Mouse (Mus musculus): ENCODE results near the gene Akr1c12. TPM values are rescaled to one million over a fixed set of nuclear protein-coding genes. Genes with fewer than 3 reads are reported as not detected.
A peak's percentile ranks its signal among the peaks of the same experiment; 100 is the strongest.
"Not testable (repeated sequence)": the region's sequence is repeated elsewhere in the genome, so short reads cannot be mapped to it uniquely, and the experiment has no call there.

The Akr1c12 gene
- polyA plus RNA-seq, 1 experiment: 0.10 TPM

DNA sequence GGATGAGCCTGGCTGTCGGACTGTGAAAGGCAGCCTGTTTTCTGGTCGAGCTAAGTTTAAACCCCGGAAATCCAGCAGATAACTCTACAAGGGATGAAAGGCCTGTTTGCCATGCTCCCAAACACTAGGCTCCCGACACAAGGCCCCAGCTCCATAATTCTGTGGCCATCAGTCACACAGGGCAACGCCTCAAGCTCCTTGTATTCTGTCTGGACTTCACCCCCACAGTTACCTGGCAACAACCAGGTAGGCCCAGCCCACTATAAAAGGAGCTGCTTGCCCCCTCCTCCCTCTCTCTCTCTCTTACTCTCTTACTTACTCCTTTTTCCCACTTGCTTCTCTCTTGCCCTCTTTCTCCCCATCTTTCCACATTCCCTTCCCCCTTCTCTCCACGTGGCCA is 21.9 kb downstream of the Akr1c12 start:
- DNase-seq (ENCODE audit: low read depth): no peak
- TF ChIP-seq CTCF (IDR thresholded peaks at IDR 0.05; ENCODE audit: borderline replicate concordance, extremely low read depth, insufficient read depth, insufficient read length) (no peak), POLR2A (IDR thresholded peaks at IDR 0.05; ENCODE audit: borderline replicate concordance, extremely low read depth, insufficient read depth, insufficient read length, poor library complexity, severe bottlenecking) (no peak)

DNA sequence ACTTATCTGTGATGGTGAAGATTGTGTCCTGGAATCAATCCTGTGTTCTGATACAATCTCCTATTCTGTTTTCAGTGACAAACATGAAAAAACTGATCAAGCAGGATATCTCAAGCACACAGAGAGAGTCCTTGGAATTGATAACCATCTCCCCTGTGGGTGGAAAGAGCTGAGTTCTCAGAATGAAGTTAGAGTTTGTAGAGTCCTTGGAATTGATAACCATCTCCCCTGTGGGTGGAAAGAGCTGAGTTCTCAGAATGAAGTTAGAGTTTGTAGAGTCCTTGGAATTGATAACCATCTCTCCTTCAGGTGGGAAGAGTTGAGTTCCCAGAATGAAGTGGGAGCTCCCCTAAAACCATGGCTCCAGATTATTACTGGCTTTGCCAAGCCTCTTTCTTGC is 22.3 kb downstream of the Akr1c12 start:
- not testable (repeated sequence) for DNase-seq (ENCODE audit: low read depth)

DNA sequence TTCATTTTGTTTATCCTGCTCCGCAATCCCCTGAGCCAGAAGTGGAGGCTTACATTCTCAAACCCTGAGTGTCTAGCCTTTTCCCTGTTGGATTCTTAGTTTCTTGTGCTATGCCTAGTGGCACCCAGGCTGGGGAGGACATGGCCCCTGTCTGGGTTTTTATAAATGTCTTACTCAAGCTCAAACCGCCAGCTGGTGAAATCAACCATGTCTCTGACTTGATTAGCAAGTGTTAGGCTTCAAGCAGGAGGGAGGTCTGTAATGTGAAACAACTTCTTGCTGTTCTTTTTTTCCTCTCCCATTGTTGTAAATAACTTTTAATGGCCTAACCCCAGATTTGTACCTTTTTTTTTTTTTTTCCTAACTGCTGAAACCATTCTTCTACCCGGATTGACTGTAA is 29.9 kb downstream of the Akr1c12 start:
- no peak for TF ChIP-seq POLR2A (IDR thresholded peaks at IDR 0.05; ENCODE audit: borderline replicate concordance, extremely low read depth, insufficient read depth, insufficient read length, poor library complexity, severe bottlenecking)
- no peak for TF ChIP-seq CTCF (IDR thresholded peaks at IDR 0.05; ENCODE audit: borderline replicate concordance, extremely low read depth, insufficient read depth, insufficient read length)

DNA sequence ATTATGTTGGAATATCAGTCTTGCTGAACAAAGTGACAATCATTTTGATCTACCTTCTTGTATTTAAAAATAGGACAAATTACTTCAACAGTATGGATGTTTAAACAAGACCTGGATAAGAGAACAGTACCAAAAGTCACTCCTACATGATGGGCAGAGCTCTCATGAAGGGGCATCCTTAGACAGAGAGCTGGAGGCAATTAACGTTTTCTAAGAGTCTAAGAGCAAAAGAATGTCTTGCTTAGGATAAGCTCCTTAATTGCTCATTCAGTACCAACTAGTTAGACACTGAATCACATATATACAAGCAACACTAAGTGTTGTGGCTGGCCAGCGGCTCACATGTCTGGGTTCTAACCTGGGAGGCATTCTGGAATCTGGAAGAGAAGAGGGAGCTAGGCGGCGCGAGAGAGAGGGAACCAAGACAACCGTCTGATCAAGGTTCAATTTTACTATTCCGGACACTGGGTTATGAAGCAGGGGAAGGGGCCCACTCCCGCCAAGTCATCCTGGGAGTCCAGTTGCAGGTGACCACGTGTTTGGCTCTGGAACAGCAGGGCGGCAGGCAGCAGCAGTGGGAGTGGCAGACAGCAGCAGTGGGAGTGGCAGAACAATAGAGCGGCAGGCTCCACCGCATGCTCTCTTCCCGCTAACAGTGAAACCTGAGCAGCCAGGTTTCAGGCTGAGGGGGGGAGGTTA is 34.2 kb downstream of the Akr1c12 start:
- DNase-seq (ENCODE audit: low read depth): peak; percentile 77
- TF ChIP-seq CTCF (IDR thresholded peaks at IDR 0.05; ENCODE audit: borderline replicate concordance, extremely low read depth, insufficient read depth, insufficient read length): no peak
- TF ChIP-seq POLR2A (IDR thresholded peaks at IDR 0.05; ENCODE audit: borderline replicate concordance, extremely low read depth, insufficient read depth, insufficient read length, poor library complexity, severe bottlenecking): no peak

More for the DNA sequence above, 29.9 kb downstream of the Akr1c12 start:
- DNase-seq (ENCODE audit: low read depth): no peak

DNA sequence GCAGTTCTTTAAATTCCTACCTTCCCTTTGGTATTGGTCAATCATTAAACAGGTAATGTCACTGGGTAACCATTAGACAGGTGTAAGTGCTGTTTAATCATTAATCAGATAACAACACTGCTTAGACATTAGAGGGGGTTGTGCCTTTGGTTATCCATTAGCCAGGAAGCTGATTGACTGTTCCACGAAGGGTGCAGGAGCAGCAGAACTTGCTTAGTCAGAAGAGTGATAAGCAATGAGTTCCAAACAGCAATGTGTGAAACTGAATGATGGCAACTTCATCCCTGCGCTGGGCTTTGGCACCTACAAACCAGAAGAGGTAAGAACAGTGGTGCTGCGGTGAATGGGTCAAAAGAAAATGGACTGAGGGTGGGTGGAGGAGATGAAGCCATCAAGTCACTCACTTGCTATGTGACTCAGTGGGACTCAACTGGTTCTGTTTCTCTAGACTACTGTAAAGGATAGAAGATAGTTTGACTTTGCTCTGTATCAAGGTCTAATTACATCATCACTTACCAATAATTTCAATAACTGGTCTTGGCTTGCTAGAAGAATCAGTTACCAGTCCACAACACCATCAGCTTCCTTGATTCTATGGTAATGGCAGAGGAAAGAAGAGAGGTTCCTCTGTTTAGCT is 45.6 kb downstream of the Akr1c12 start:
- no peak for DNase-seq (ENCODE audit: low read depth)
- no peak for TF ChIP-seq CTCF (IDR thresholded peaks at IDR 0.05; ENCODE audit: borderline replicate concordance, extremely low read depth, insufficient read depth, insufficient read length)
- TF ChIP-seq POLR2A (IDR thresholded peaks at IDR 0.05; ENCODE audit: borderline replicate concordance, extremely low read depth, insufficient read depth, insufficient read length, poor library complexity, severe bottlenecking): no peak

DNA sequence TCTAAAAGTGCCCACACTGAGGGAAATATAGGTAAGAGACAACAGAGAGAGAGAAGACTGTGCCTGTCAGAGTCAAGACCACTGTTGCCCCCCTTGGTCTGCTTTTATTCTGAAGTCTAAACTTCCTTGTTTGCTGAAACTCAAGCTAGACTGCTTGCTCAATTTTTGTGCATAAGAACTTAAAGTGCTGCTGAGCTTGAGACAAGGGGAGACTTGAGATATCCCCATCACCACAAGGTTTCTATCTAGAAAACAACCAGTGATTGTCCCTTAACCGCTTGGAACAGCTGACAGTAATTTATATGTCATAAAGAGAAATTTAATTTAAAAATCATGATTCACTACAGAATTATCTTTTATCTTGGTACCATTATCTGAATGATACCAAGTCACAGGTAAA is 46.1 kb downstream of the Akr1c12 start:
- no peak for DNase-seq (ENCODE audit: low read depth)
- no peak for TF ChIP-seq POLR2A (IDR thresholded peaks at IDR 0.05; ENCODE audit: borderline replicate concordance, extremely low read depth, insufficient read depth, insufficient read length, poor library complexity, severe bottlenecking)
- TF ChIP-seq CTCF (IDR thresholded peaks at IDR 0.05; ENCODE audit: borderline replicate concordance, extremely low read depth, insufficient read depth, insufficient read length): no peak

DNA sequence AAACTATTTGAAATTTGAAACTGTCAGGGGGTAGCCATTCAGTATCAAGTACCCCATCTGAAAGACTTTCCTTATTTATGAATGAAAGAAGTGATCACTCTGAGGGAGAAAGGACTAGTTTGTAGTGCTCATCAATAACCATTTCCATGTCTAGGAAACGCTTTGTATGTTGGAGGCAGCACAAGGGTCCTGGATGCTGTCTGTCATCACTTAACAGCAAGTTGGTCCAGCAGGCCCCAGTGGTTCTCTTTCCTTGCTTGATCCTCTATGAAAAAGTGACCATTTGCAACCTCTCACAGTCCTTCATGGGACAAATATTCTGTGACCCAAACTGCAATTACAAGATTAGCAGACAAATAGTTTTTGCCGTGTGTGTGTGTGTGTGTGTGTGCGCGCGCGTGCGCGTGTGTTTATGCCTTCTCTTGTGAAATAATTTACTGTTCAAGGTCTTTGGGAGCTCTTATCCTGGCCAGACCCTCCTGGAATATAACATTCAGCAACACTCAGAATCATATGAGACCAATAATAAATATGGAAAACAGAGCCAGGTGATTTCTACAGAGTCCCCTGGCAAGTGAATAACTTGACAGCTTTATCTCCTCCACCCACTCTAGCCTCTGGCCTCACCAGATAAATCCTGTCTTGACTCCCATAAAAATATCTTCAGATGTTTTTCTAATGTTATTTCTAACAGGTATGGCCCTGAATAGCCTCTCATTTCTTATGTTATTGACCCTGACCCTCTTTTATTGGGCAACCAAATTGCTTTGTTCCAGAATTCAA is 48.2 kb downstream of the Akr1c12 start:
- DNase-seq (ENCODE audit: low read depth): no peak
- TF ChIP-seq POLR2A (IDR thresholded peaks at IDR 0.05; ENCODE audit: borderline replicate concordance, extremely low read depth, insufficient read depth, insufficient read length, poor library complexity, severe bottlenecking) (no peak), CTCF (IDR thresholded peaks at IDR 0.05; ENCODE audit: borderline replicate concordance, extremely low read depth, insufficient read depth, insufficient read length) (no peak)

DNA sequence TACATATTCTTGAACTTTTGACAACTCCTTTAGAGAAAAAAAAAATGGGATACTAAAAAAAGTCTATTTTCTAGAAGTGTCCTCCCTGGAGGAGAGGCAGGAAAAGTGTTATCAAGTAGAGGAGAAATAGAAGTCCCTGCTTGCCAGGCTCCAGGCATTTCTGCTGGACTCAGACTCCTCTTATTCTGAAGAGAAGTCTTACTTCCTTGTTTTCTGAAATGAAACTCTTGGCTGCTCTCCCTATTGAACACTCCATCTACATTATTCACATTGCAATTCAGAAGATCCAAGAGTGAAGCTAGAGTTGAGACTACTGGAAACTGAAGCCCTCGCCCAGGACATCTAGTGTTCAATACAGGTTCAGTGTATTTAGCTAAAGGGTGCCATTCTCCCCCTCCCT is 50.8 kb downstream of the Akr1c12 start, which contains the start of gene Akr1c19:
Gene Akr1c19, plus strand, starts transcription at position 260 of the 400 bp plus-strand sequence.
- no peak for DNase-seq (ENCODE audit: low read depth)
- TF ChIP-seq CTCF (IDR thresholded peaks at IDR 0.05; ENCODE audit: borderline replicate concordance, extremely low read depth, insufficient read depth, insufficient read length): no peak
- TF ChIP-seq POLR2A (IDR thresholded peaks at IDR 0.05; ENCODE audit: borderline replicate concordance, extremely low read depth, insufficient read depth, insufficient read length, poor library complexity, severe bottlenecking): no peak

Other genes with a start within 250 kb of the Akr1c12 start
- gene Akr1c14, start 230.4 kb downstream of the Akr1c12 start, polyA plus RNA-seq (2012; rRNA removed): 0.26 and 0.38 TPM in 2 replicates
- gene Akr1c18, start 128.8 kb downstream of the Akr1c12 start, polyA plus RNA-seq (2012; rRNA removed): 0.11 TPM in 1 of 2 replicates, not detected in the other
- gene Akr1c13, start 88.3 kb downstream of the Akr1c12 start, polyA plus RNA-seq (2012; rRNA removed): 0.64 and 1.6 TPM in 2 replicates
- gene Akr1c19, start 50.7 kb downstream of the Akr1c12 start, polyA plus RNA-seq (2012; rRNA removed): 2.6 TPM in 2 replicates
- not detected in 2 replicates for gene Akr1c6, start 154.9 kb upstream of the Akr1c12 start, polyA plus RNA-seq (2012; rRNA removed)
- gene Akr1c20, start 243.9 kb upstream of the Akr1c12 start, polyA plus RNA-seq (2012; rRNA removed): not detected in 2 replicates

Measured in brain, embryonic 14.5 days (tissue).